Mouse (Mus musculus): Measurements from ENCODE around the gene Gm3259.
"Not testable (repeated sequence)": the region's sequence is repeated elsewhere in the genome, so short reads cannot be mapped to it uniquely, and the experiment has no call there.

Gene Gm3259

DNA sequence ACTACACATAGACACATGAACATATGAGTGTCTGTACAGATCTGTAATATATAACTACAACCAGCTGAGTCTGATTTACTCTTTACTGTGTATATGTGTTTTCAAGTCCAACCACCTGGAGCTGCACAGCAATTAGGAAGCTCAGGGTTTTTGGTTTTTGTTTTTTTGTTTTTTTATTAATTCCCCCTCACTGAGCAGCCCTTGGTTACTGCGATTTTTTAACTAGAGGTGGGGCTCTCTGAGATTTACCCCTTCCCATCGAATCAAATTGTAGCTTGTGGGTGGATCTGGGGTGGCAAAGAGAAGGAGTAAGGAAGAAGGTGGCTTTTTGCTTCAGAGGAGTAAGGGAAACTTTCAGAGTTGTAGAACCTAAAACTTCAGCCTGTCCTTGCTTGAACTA is at the start of gene Gm3259:
Gene Gm3259 (plus strand): TSS at position 301 of the 400 bp plus-strand sequence.
- not testable (repeated sequence) for DNase-seq

DNA sequence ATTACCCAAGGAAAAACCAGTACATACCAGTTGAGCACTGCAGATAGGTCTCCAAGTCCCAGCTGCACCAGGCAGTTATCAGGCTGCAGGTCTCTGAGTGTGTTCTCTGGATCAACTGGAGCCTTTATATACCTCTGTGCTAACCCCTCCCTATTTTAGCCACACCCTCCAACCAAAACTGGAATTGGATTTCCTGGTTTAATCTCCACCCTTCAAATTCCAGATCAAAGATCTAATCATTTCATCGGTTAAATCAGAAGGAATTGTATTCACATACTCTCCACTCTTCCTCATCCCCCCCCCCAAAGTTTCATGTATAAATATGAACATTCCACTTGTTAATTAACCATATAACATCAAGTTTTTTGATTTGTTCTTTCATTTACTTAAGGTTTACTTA is 33.0 kb upstream of the Gm3259 start, which contains the start of gene Gm10424:
Gene Gm10424 (minus strand): TSS at position 101 of the 400 bp plus-strand sequence.
- DNase-seq: not testable (repeated sequence)
